Mouse (Mus musculus) forebrain, embryonic 14.5 days (tissue): ENCODE measurements around the gene Bcl2l10. TPM values are rescaled to one million over a fixed set of nuclear protein-coding genes. Genes with fewer than 3 reads are reported as not detected.
A peak's percentile ranks its signal among the peaks of the same experiment; 100 is the strongest.

Experiments
- ATAC-seq: fragments of 200-750 bp; cut with Nextera tagmentation; 2 replicates; pipeline ENCODE4 v1.8.0; 2017; ENCODE audit warnings: mild to moderate bottlenecking, moderate library complexity
- DNase-seq: peaks from one replicate; pipeline ENCODE4 v3.0.0-alpha.2; 2015; ENCODE audit warnings: low spot score
- H3K27ac ChIP-seq: fragments of 300-500 bp; sonication (generic); 2 replicates; pipeline ENCODE4 v1.5.1; 2014; ENCODE audit warnings: low read depth, mild to moderate bottlenecking, control low read depth, low read length, moderate library complexity
- H3K27me3 ChIP-seq: fragments of 300-500 bp; sonication (generic); replicated peaks from 2 replicates; pipeline ENCODE4 v1.6.1; 2014; ENCODE audit warnings: low read length, control low read depth, mixed read lengths; ENCODE audit not compliant: control insufficient read depth, insufficient read depth
- H3K36me3 ChIP-seq: fragments of 300-500 bp; sonication (generic); 2 replicates; pipeline ENCODE4 v1.6.1; 2014; ENCODE audit warnings: low read length, control low read depth; ENCODE audit not compliant: control insufficient read depth, insufficient read depth
- H3K4me1 ChIP-seq: fragments of 300-500 bp; sonication (generic); 2 replicates; pipeline ENCODE4 v1.6.1; 2014; ENCODE audit warnings: antibody characterized with exemption, low read length, control low read depth; ENCODE audit not compliant: control insufficient read depth, insufficient read depth
- H3K4me2 ChIP-seq: fragments of 300-500 bp; sonication (generic); 2 replicates; pipeline ENCODE4 v1.6.1; 2014; ENCODE audit warnings: mild to moderate bottlenecking, control low read depth, low read length
- H3K4me3 ChIP-seq: fragments of 300-500 bp; sonication (generic); 2 replicates; pipeline ENCODE4 v1.5.1; 2014; ENCODE audit warnings: low read depth, low read length, control low read depth
- H3K9ac ChIP-seq: fragments of 300-500 bp; sonication (generic); 2 replicates; pipeline ENCODE4 v1.6.1; 2014; ENCODE audit warnings: mild to moderate bottlenecking, low read length, control low read depth, moderate library complexity
- H3K9me3 ChIP-seq: fragments of 300-500 bp; sonication (generic); replicated peaks from 2 replicates; pipeline ENCODE4 v1.6.1; 2016; ENCODE audit warnings: low read length, control low read depth, mixed read lengths; ENCODE audit not compliant: control insufficient read depth
- WGBS: fragments of 180-500 bp; shearing (Covaris S2); extraction: QIAGEN DNeasy Blood & Tissue Kit; methylation state at CpG from one replicate; pipeline ENCODE4 v1.1.7; 2014; 5-methylcytosine and 5-hydroxymethylcytosine counted together
- polyA plus RNA-seq: library from polyadenylated mRNA; unstranded; fragments of >200 nt; fragmentation: Nextera tagmentation; extraction: Ambion mirVana; gene quantifications from 2 replicates; pipeline ENCODE4 v1.2.1, GENCODE M21; 2014

Bcl2l10 gene
- polyA plus RNA-seq, 1 experiment from 2014 or later = not detected

DNA sequence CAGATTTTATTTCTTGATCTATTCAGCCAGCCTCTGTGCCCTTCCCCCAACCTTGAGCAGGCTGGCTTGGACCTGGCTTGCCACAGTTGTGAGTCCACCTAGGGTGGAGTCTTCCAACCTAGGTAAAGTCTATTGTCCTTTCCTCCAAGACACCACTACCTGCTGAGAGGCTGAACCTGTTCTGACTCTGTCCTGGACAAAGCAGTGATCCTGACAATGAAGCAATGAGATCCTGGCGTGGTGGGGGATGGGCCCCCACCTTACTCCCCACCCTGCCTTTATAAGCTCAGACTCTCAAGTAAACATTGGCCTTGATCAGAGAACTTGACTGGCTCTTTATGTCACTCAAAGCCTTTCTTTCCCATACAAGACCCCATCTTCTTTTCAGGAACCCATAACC is 28.9 kb downstream of the Bcl2l10 start:
- DNase-seq = no peak

GRCm38 (mm10) chr9:75378774-75379173 is 31.2 kb downstream of the Bcl2l10 start:
- H3K4me1 ChIP-seq = no peaks in the 10 kb centered on the region
- no peaks in the 10 kb centered on the region for H3K9me3 ChIP-seq
- no peak overlapping the region for H3K27ac ChIP-seq
- H3K4me2 ChIP-seq = no peak overlapping the region
- ATAC-seq (no peak), DNase-seq (no peak)
- H3K36me3 ChIP-seq = no peaks in the 10 kb centered on the region
- H3K27me3 ChIP-seq = no peaks in the 10 kb centered on the region
- 88% methylated on average over 2 of the region's 2 CpGs for WGBS
- H3K9ac ChIP-seq = no peak overlapping the region
- H3K4me3 ChIP-seq = no peak overlapping the region

More for the DNA sequence above, 28.9 kb downstream of the Bcl2l10 start:
- ATAC-seq = no peak
- H3K27me3 ChIP-seq = no peaks in the 10 kb centered on the region
- no peak overlapping the region for H3K4me3 ChIP-seq
- no peaks in the 10 kb centered on the region for H3K4me1 ChIP-seq
- no peaks in the 10 kb centered on the region for H3K36me3 ChIP-seq
- no peak overlapping the region for H3K9ac ChIP-seq
- no peaks in the 10 kb centered on the region for H3K9me3 ChIP-seq
- H3K4me2 ChIP-seq = no peak overlapping the region
- H3K27ac ChIP-seq = no peak overlapping the region
- WGBS = 67% methylated on average over 1 of the region's 1 CpGs

DNA sequence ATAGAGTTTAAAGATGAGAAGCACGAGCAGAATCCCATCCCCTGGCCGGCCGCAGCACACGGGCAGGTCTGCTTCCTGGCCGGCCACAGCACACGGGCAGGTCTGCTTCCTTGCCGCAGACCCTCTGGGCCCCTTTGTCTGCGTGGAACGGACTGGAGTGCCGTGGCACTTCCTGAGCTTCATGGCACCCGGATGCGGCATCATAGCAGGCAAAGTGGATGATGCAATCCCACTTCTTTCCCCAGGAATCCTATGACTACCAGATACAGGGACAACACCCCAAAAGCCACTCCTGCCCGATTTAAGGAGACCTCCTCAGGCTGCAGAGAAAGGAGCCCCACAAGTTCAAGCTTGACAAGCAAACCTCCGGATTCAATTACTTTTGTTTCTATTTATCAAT is 35.3 kb downstream of the Bcl2l10 start:
- Histone ChIP-seq H3K9ac (no peak overlapping the region), H3K4me2 (no peak overlapping the region), H3K4me3 (no peak overlapping the region), H3K9me3 (no peaks in the 10 kb centered on the region), H3K27me3 (no peaks in the 10 kb centered on the region), H3K4me1 (no peaks in the 10 kb centered on the region), H3K36me3 (peaks cover 20% of the 10 kb centered on the region), H3K27ac (no peak overlapping the region)
- ATAC-seq (no peak), DNase-seq (no peak)
- 94% methylated on average over 14 of the region's 14 CpGs for WGBS

DNA sequence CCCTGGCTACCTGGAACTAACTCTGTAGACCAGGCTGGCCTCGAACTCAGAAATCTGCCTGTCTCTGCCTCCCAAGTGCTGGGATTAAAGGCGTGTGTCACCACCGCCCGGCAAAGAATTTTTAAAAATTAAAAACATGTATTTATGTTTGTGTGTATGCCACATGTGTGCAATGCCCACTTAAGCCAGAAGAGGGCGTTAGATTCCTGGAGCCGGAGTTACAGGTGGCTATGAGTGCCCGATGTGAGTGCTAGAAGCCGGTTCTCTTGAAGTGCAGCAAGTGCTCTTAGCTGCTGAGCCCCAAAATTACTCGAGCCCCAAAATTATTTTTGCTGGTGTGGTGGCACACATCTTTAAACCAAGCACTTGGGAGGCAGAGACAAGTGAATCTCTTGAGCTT is 36.2 kb downstream of the Bcl2l10 start:
- Histone ChIP-seq H3K9me3 (no peaks in the 10 kb centered on the region), H3K4me2 (no peak overlapping the region), H3K4me1 (no peaks in the 10 kb centered on the region), H3K4me3 (no peak overlapping the region), H3K27ac (no peak overlapping the region), H3K9ac (no peak overlapping the region), H3K36me3 (peaks cover 26% of the 10 kb centered on the region), H3K27me3 (no peaks in the 10 kb centered on the region)
- WGBS = 86% methylated on average over 9 of the region's 9 CpGs
- DNase-seq (no peak), ATAC-seq (no peak)

GRCm38 (mm10) chr9:75384337-75384962 is 36.9 kb downstream of the Bcl2l10 start:
- H3K27me3 ChIP-seq = no peaks in the 10 kb centered on the region
- H3K4me3 ChIP-seq = no peak overlapping the region
- DNase-seq (no peak), ATAC-seq (peak; percentile 18; the same call in 1 of the 2 replicates)
- no peaks in the 10 kb centered on the region for H3K4me1 ChIP-seq
- peaks cover 33% of the 10 kb centered on the region for H3K36me3 ChIP-seq
- no peak overlapping the region for H3K4me2 ChIP-seq
- H3K9me3 ChIP-seq = no peaks in the 10 kb centered on the region
- H3K9ac ChIP-seq = no peak overlapping the region
- no peak overlapping the region for H3K27ac ChIP-seq
- 83% methylated on average over 3 of the region's 3 CpGs for WGBS

DNA sequence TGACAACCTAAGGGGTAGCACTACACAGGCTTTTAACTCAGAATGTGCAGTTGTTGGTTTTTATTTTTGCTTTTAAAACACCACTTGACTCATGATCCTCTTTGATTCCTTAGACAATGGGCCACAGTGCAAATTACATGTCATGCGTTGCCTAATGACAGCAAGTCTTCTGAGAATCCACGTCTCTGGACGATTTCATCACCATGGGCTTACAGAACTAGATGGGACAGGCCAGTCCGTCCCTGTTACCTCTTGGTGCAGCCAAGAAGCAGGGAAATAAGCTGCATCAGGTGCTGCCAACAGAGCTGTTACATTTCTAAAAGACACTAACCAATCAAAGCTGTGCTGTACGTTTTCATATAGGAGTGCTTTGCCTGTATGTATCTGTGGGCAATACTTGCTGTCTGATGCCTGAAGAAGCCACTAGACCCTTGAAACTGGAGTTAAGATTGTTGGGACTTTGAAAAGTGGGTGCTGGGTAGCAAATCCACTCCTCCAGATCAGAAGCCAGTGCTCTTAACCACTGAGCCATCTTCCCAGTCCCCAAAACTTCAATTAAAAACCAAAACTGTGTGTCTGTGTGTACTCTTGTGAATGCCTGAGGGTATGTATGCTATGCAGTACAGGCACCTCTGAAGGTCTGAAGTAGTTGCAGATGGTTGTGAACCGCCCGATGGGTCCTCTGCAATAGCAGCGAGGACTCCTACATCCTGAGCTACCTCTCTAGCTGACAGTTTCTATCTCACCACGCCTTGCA is 37.8 kb downstream of the Bcl2l10 start:
- DNase-seq = no peak
- 83% methylated on average over 9 of the region's 9 CpGs for WGBS
- peaks cover 41% of the 10 kb centered on the region for H3K36me3 ChIP-seq
- no peak overlapping the region for H3K27ac ChIP-seq
- no peaks in the 10 kb centered on the region for H3K4me1 ChIP-seq
- H3K9ac ChIP-seq = no peak overlapping the region
- no peak overlapping the region for H3K4me2 ChIP-seq
- ATAC-seq = no peak
- H3K27me3 ChIP-seq = no peaks in the 10 kb centered on the region
- no peak overlapping the region for H3K4me3 ChIP-seq
- no peaks in the 10 kb centered on the region for H3K9me3 ChIP-seq

DNA sequence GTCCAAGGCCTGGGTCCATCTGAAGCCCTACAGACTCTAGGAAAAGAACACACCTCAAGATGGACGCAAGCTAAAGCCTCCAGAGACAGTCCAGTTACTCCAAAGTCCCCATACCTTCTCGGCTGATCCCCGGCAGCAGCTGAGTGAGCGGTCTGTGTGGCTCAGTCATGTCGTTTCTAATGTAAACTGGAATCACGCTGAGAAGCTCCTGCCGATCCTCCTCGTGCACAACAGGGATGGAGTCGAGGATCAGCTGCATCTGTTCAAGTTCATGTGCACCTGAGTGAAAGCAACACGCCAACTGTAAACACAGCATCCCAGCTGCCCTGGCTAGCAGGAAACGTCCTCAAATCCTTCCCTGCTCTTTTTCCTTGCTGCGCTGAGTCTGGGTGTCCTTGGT is 45.7 kb downstream of the Bcl2l10 start:
- no peak overlapping the region for H3K9ac ChIP-seq
- H3K4me3 ChIP-seq = no peak overlapping the region
- no peak overlapping the region for H3K4me2 ChIP-seq
- 83% methylated on average over 12 of the region's 12 CpGs for WGBS
- no peak overlapping the region for H3K27ac ChIP-seq
- no peaks in the 10 kb centered on the region for H3K4me1 ChIP-seq
- DNase-seq = no peak
- no peaks in the 10 kb centered on the region for H3K27me3 ChIP-seq
- H3K36me3 ChIP-seq = peaks cover 94% of the 10 kb centered on the region
- no peak for ATAC-seq
- no peaks in the 10 kb centered on the region for H3K9me3 ChIP-seq

DNA sequence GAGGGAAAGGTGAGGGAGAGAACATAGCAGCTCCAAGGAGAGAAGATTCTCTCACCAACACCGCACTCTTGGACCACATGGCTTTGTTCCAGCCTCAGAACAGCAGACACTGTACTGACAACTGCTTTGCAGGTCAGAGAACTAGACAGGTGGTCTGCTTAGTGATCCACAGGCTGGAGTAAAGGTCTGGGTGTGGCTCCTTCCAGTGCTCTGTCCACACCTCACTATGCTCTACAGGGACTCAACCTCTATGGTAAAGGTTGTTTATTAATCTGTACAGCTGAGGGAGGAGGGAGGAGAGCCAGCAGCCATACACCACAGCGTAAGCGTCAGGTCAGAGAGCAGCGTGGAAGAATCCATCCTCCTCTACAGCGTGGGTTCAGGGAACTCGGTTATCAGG is 48.4 kb downstream of the Bcl2l10 start:
- Histone ChIP-seq H3K36me3 (peaks cover 75% of the 10 kb centered on the region), H3K27me3 (no peaks in the 10 kb centered on the region), H3K4me3 (no peak overlapping the region), H3K4me2 (no peak overlapping the region), H3K9ac (no peak overlapping the region), H3K27ac (no peak overlapping the region), H3K4me1 (no peaks in the 10 kb centered on the region), H3K9me3 (no peaks in the 10 kb centered on the region)
- 96% methylated on average over 6 of the region's 6 CpGs for WGBS
- ATAC-seq = no peak
- DNase-seq = no peak

DNA sequence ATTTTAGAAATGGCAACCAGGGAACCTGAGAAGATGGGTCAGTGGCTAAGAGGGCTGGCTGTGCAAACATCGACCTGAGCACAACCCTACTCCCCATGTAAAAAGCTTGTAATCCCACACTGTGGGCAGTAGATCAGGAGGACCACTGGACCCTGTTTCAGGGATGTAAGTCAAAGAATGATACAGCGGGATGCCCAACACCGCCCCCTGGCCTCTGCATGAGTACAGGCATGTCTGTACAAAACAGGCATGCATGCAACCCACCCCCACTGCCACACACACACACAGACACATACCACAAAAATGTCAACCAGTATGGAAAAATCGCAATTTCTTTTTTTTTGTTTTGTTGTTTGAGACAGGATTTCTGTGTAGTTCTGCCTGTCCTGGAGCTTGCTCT is 51.5 kb downstream of the Bcl2l10 start:
- no peak for DNase-seq
- H3K36me3 ChIP-seq = peaks cover 44% of the 10 kb centered on the region
- no peak overlapping the region for H3K9ac ChIP-seq
- H3K4me3 ChIP-seq = no peak overlapping the region
- no peak overlapping the region for H3K27ac ChIP-seq
- H3K4me1 ChIP-seq = peaks cover 3% of the 10 kb centered on the region; the same call in 1 of the 2 replicates
- no peaks in the 10 kb centered on the region for H3K9me3 ChIP-seq
- no peak overlapping the region for H3K4me2 ChIP-seq
- H3K27me3 ChIP-seq = no peaks in the 10 kb centered on the region
- no peak for ATAC-seq
- 95% methylated on average over 4 of the region's 4 CpGs for WGBS
